ENCODE assay signal across 9 mouse cellular contexts in the genomic region with DNA sequence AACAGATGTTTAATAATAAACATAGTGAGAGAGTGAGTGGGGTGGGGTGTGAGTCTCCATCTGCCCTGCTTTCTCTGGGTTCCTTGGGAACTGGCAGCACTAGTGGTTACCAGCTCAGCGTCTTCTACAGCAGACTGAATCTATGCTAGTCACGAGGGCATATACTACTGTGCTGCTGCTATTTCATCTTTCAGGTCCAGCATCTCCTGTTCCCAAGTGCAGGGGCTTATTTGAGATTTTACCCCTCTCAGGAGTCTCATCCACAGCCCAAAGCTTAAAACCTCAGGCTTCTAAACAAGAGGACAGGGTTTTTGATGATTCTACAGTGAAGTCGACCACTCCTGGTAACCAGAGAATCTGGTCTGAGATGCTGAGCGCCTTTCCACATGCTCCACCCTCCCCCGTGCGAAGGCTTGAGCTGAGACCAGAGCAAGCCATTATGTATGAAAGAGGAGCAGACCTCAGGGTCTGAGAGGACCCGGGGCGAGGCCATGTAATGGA. TPM values are rescaled to one million over a fixed set of nuclear protein-coding genes. Genes with fewer than 3 reads are reported as not detected.
DNase-seq lines count a peak whose midpoint lies in the region; ATAC-seq and TF ChIP-seq lines count a peak whose summit lies in the region.
"Had no signal": no experiment of that assay in that cellular context is flagged by ENCODE, and none has a peak within 500 bp of the region (broad histone marks: within the 10 kb centered on the region; RNA-seq: fewer than 3 reads in every experiment).

No protein-coding gene starts in this region.

- no peaks in the 10 kb centered on the region for H3K9me3 ChIP-seq in forebrain, embryonic 14.5 days (replicated peaks; ENCODE audit: control insufficient read depth, low read length)
- H3K9me3 ChIP-seq: liver, embryonic 15.5 days had no signal

- no peak for TF ChIP-seq CTCF in cerebellum, adult 2 months (IDR thresholded peaks at IDR 0.05; ENCODE audit: borderline replicate concordance, insufficient read depth, low read depth, low read length)
- TF ChIP-seq CTCF in left cerebral cortex, adult 2 months (IDR thresholded peaks at IDR 0.05), result no peak
- TF ChIP-seq CTCF in olfactory bulb, adult 2 months (IDR thresholded peaks at IDR 0.05; ENCODE audit: insufficient read depth, low read depth, low read length), result no peak
- TF ChIP-seq CTCF in lung, adult 2 months (IDR thresholded peaks at IDR 0.05; ENCODE audit: insufficient read depth, low read length), result no peak

- H3K27ac ChIP-seq in cerebellum, adult 2 months (ENCODE audit: insufficient read depth, low read length), result no peak overlapping the region
- peak overlapping the region; percentile 99 for H3K27ac ChIP-seq in forebrain, embryonic 14.5 days (ENCODE audit: low read depth, low read length)
- peak overlapping the region; percentile 93 for H3K27ac ChIP-seq in left cerebral cortex, adult 2 months
- H3K27ac ChIP-seq in olfactory bulb, adult 2 months (ENCODE audit: insufficient read depth, low read depth, low read length), result peak overlapping the region; percentile 96
- H3K27ac ChIP-seq: liver, embryonic 15.5 days had no signal

- no peaks in the 10 kb centered on the region for H3K27me3 ChIP-seq in cerebellum, adult 2 months (ENCODE audit: control insufficient read depth, insufficient read depth, low read length)
- no peaks in the 10 kb centered on the region for H3K27me3 ChIP-seq in forebrain, embryonic 14.5 days (replicated peaks; ENCODE audit: control insufficient read depth, insufficient read depth, low read length)

- H3K4me2 ChIP-seq in forebrain, embryonic 14.5 days (ENCODE audit: low read length), result peak overlapping the region; percentile 66
- H3K4me2 ChIP-seq: liver, embryonic 15.5 days had no signal

- no peak for ATAC-seq in cerebellum, adult (ENCODE audit: insufficient number of reproducible peaks, low FRiP score, low TSS enrichment)
- peak; percentile 40 for ATAC-seq in forebrain, embryonic 14.5 days

- H3K4me3 ChIP-seq in cerebellum, adult 2 months (replicated peaks; ENCODE audit: insufficient read depth, low read depth, low read length), result peak overlapping the region; percentile 39
- H3K4me3 ChIP-seq in forebrain, embryonic 14.5 days (ENCODE audit: low read depth, low read length), result peak overlapping the region; percentile 71
- peak overlapping the region; percentile 86 for H3K4me3 ChIP-seq in left cerebral cortex, adult 2 months
- H3K4me3 ChIP-seq in olfactory bulb, adult 2 months (ENCODE audit: insufficient read depth, low read depth, low read length), result peak overlapping the region; percentile 96
- H3K4me3 ChIP-seq in lung, adult 2 months (replicated peaks; ENCODE audit: extremely low read depth, low read depth, low read length), result no peak overlapping the region
- H3K4me3 ChIP-seq: liver, embryonic 15.5 days had no signal

- peak overlapping the region; percentile 95 for H3K9ac ChIP-seq in forebrain, embryonic 14.5 days (ENCODE audit: low read length)
- H3K9ac ChIP-seq: liver, embryonic 15.5 days had no signal

- no peak for TF ChIP-seq POLR2A in cerebellum, adult 2 months (IDR thresholded peaks at IDR 0.05; ENCODE audit: borderline replicate concordance, insufficient read depth, low read length)
- TF ChIP-seq POLR2A in olfactory bulb, adult 2 months (IDR thresholded peaks at IDR 0.05; ENCODE audit: insufficient read depth, low read depth, low read length), result no peak
- TF ChIP-seq POLR2A in lung, adult 2 months (IDR thresholded peaks at IDR 0.05; ENCODE audit: borderline replicate concordance, extremely low read depth, low read depth, low read length), result no peak

- no peaks in the 10 kb centered on the region for H3K4me1 ChIP-seq in cerebellum, adult 2 months (ENCODE audit: control insufficient read depth, insufficient read depth, low read length)
- peaks cover 15% of the 10 kb centered on the region for H3K4me1 ChIP-seq in forebrain, embryonic 14.5 days (ENCODE audit: control insufficient read depth, insufficient read depth, low read length)
- H3K4me1 ChIP-seq in olfactory bulb, adult 2 months (ENCODE audit: control insufficient read depth, insufficient read depth, low read length), result no peaks in the 10 kb centered on the region
- H3K4me1 ChIP-seq in lung, adult 2 months (ENCODE audit: control insufficient read depth, insufficient read depth, low read length), result peaks cover 3% of the 10 kb centered on the region; the same call in 1 of the 2 replicates

- DNase-seq in cerebellum, adult 2 months, result peak; percentile 4 to 15
- DNase-seq in forebrain, embryonic 14.5 days (ENCODE audit: low spot score), result peak; percentile 77
- DNase-seq in left cerebral cortex, adult 2 months (ENCODE audit: extremely low spot score in 1 of 2, low spot score in 2 of 2), result peak; percentile 47
- DNase-seq in urinary bladder, postnatal 14 days (ENCODE audit: low spot score), result no peak
- no peak for DNase-seq in adrenal gland, adult 2 months
- DNase-seq in lung, adult 2 months, result no peak

- intact Hi-C loops in left cerebral cortex, adult 2 months (cut with DNase I), result loop anchor here (5.0 to 10.0 kb wide), 4 partner anchors 133 to 932 kb away; no protein-coding TSS in a partner anchor

- 21% methylated on average over 8 of the region's 8 CpGs for WGBS in cerebellum, adult 2 months
- WGBS in forebrain, embryonic 14.5 days, result under 1% methylated on average over 8 of the region's 8 CpGs
- 6% methylated on average over 8 of the region's 8 CpGs for WGBS in olfactory bulb, adult 2 months
- WGBS in lung, adult 2 months, result 15% methylated on average over 8 of the region's 8 CpGs

- no peaks in the 10 kb centered on the region for H3K36me3 ChIP-seq in forebrain, embryonic 14.5 days (ENCODE audit: control insufficient read depth, insufficient read depth, low read length)
- H3K36me3 ChIP-seq: liver, embryonic 15.5 days had no signal

RNA-seq across cellular contexts. Expression of a gene that starts 2.2 kb away (rescaled TPM):
- 9.8 and 12.0 TPM in 2 replicates for polyA plus RNA-seq in cerebellum, adult 2 months (2012; rRNA removed)
- 68.7 and 93.0 TPM in 2 replicates for polyA plus RNA-seq in forebrain, embryonic 14.5 days (2014; fragmentation: Nextera tagmentation; extraction: Ambion mirVana)
- 100 to 1,000 TPM in 1 of 2 experiments, 10 to 100 TPM in 1; 100.0 to 103 TPM for total RNA-seq in left cerebral cortex, adult 2 months (2021)
- 78.4 and 112 TPM in 2 replicates for polyA plus RNA-seq in olfactory bulb, adult 2 months (2012; ENCODE audit: insufficient read depth, insufficient read length, low replicate concordance, missing spikeins)
- 1 to 10 TPM; 2.7 to 3.0 TPM for total RNA-seq in adrenal gland, adult 2 months (2021)
- polyA plus RNA-seq in adrenal gland, adult 2 months (2012; rRNA removed), result 2.3 and 3.6 TPM in 2 replicates
- polyA plus RNA-seq in lung, adult 2 months (2012; rRNA removed), result 0.08 and 0.15 TPM in 2 replicates

Comparison
In these comparisons a context has a peak if more than half of its experiments do, and no peak if none do; other contexts are left out.
1. DNase-seq: peak in cerebellum, adult 2 months (2 of 2), forebrain, embryonic 14.5 days (single experiment) and left cerebral cortex, adult 2 months (2 of 2); none in urinary bladder, postnatal 14 days (single experiment), adrenal gland, adult 2 months (single experiment) and lung, adult 2 months (single experiment).